Mouse (Mus musculus): ENCODE data around the gene Hdac9.

- TF ChIP-seq MYOD1 (IDR thresholded peaks at IDR 0.05; ENCODE audit: control insufficient read depth, insufficient read length, low read depth): no peak
- TF ChIP-seq USF1 (IDR thresholded peaks at IDR 0.05; ENCODE audit: low read depth): no peak
Observed at GRCm38 (mm10) chr12:34808180-34808579, 108.7 kb downstream of the Hdac9 start.

Measured in C2C12 (cell line).